Mouse (Mus musculus) ES-Bruce4 (cell line): ENCODE results near the gene Foxd1.

Source experiments
- CTCF ChIP-seq: IDR thresholded peaks from one replicate; pipeline ENCODE4 v1.8.1; 2011; ENCODE audit warnings: low read depth, low read length
- EP300 ChIP-seq: IDR thresholded peaks from 2 replicates; pipeline ENCODE4 v1.6.1; 2011; ENCODE audit warnings: low read depth, low read length; ENCODE audit not compliant: insufficient read depth
- POLR2A ChIP-seq: IDR thresholded peaks from one replicate; pipeline ENCODE4 v1.8.1; 2011; ENCODE audit warnings: low read length; ENCODE audit not compliant: insufficient read depth

DNA sequence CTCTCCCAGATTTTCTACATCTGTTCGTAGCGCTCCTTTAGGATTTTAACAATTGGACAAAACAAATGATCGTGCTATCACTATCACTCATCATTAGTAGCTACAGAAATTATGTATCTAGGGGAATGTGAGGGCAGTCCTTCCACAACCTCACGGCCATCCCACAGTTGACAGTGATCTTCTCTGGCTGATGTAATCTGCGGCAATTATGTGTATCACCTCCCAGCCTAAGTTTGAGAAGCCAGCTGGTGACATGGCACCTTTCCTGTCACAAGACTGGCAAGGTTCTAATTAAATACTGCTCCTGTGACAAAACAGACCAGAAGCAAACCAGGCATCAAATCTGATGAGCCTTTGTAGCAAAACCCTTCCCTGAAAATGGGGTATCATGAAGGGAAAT lies 46.0 kb upstream of the Foxd1 start:
- no peak for TF ChIP-seq POLR2A
- TF ChIP-seq CTCF = no peak
- TF ChIP-seq EP300 = no peak
